Mouse (Mus musculus): ENCODE measurements around the gene Limd2.
"Not testable (repeated sequence)": the region's sequence is repeated elsewhere in the genome, so short reads cannot be mapped to it uniquely, and the experiment has no call there.

The Limd2 gene

GRCm38 (mm10) chr11:106160841-106161721 lies at the start of gene Limd2, which contains the start of gene Gm10840:
Limd2 (minus strand) TSS chr11:106160860.
Gm10840 (plus strand) TSS chr11:106160850.
- DNase-seq: peak; percentile 69

- DNase-seq: no peak
Observed at GRCm38 (mm10) chr11:106202123-106202465, 41.4 kb upstream of the Limd2 start, which contains the start of gene Strada. Strada (minus strand) TSS chr11:106202168.

GRCm38 (mm10) chr11:106201337-106202122 lies 40.9 kb upstream of the Limd2 start:
- DNase-seq: no peak

- DNase-seq: no peak
Observed at GRCm38 (mm10) chr11:106200756-106201155, 40.1 kb upstream of the Limd2 start.

GRCm38 (mm10) chr11:106199997-106200396 lies 39.3 kb upstream of the Limd2 start:
- not testable (repeated sequence) for DNase-seq

GRCm38 (mm10) chr11:106198277-106198676 lies 37.6 kb upstream of the Limd2 start:
- no peak for DNase-seq

GRCm38 (mm10) chr11:106195341-106195740 lies 34.7 kb upstream of the Limd2 start:
- no peak for DNase-seq

GRCm38 (mm10) chr11:106194891-106195290 lies 34.2 kb upstream of the Limd2 start:
- DNase-seq: no peak

GRCm38 (mm10) chr11:106194155-106194541 lies 33.5 kb upstream of the Limd2 start:
- DNase-seq: no peak

GRCm38 (mm10) chr11:106193371-106194154 lies 32.9 kb upstream of the Limd2 start:
- DNase-seq: peak; percentile 93

GRCm38 (mm10) chr11:106192657-106193370 lies 32.2 kb upstream of the Limd2 start:
- no peak for DNase-seq

GRCm38 (mm10) chr11:106192241-106192640 lies 31.6 kb upstream of the Limd2 start:
- DNase-seq: no peak

- no peak for DNase-seq
Observed at GRCm38 (mm10) chr11:106191716-106192115, 31.1 kb upstream of the Limd2 start.

- DNase-seq: no peak
Observed at GRCm38 (mm10) chr11:106187326-106187725, 26.7 kb upstream of the Limd2 start.

- DNase-seq: no peak
Observed at GRCm38 (mm10) chr11:106180449-106180801, 19.8 kb upstream of the Limd2 start.

- DNase-seq: no peak
Observed at GRCm38 (mm10) chr11:106179711-106180448, 19.2 kb upstream of the Limd2 start.

GRCm38 (mm10) chr11:106178036-106178782 lies 17.5 kb upstream of the Limd2 start:
- DNase-seq: no peak

GRCm38 (mm10) chr11:106176372-106176771 lies 15.7 kb upstream of the Limd2 start:
- no peak for DNase-seq

GRCm38 (mm10) chr11:106175081-106175480 lies 14.4 kb upstream of the Limd2 start:
- DNase-seq: no peak

- no peak for DNase-seq
Observed at GRCm38 (mm10) chr11:106174372-106174771, 13.7 kb upstream of the Limd2 start.

- no peak for DNase-seq
Observed at GRCm38 (mm10) chr11:106173228-106173627, 12.6 kb upstream of the Limd2 start.

All from right cerebral cortex, postnatal 4 days (tissue).